Mouse (Mus musculus) midbrain, postnatal 0 days (tissue): ENCODE measurements around the gene Mbd3l2. TPM values are rescaled to one million over a fixed set of nuclear protein-coding genes. Genes with fewer than 3 reads are reported as not detected.

Experiments
- ATAC-seq: fragments of 200-750 bp; cut with Nextera tagmentation; 2 replicates; pipeline ENCODE4 v1.8.0; 2017; ENCODE audit warnings: moderate number of reproducible peaks, mild to moderate bottlenecking, moderate TSS enrichment, moderate library complexity; ENCODE audit not compliant: low FRiP score
- DNase-seq: peaks from one replicate; pipeline ENCODE4 v3.0.0-alpha.2; 2015; ENCODE audit warnings: low spot score
- H3K27ac ChIP-seq: fragments of 300-500 bp; sonication (generic); 2 replicates; pipeline ENCODE4 v1.5.1; 2014; ENCODE audit warnings: low read depth, mild to moderate bottlenecking, low read length, mixed read lengths
- H3K27me3 ChIP-seq: fragments of 300-500 bp; sonication (generic); 2 replicates; pipeline ENCODE4 v1.6.1; 2014; ENCODE audit warnings: low read length, control low read depth, mixed read lengths; ENCODE audit not compliant: insufficient read depth
- H3K36me3 ChIP-seq: fragments of 300-500 bp; sonication (generic); 2 replicates; pipeline ENCODE4 v1.6.1; 2014; ENCODE audit warnings: low read length, control low read depth, mixed read lengths; ENCODE audit not compliant: insufficient read depth
- H3K4me1 ChIP-seq: fragments of 300-500 bp; sonication (generic); 2 replicates; pipeline ENCODE4 v1.6.1; 2014; ENCODE audit warnings: mild to moderate bottlenecking, control low read depth, antibody characterized with exemption, low read length, mixed read lengths; ENCODE audit not compliant: insufficient read depth
- H3K4me2 ChIP-seq: fragments of 300-500 bp; sonication (generic); 2 replicates; pipeline ENCODE4 v1.6.1; 2014; ENCODE audit warnings: low read depth, mild to moderate bottlenecking, low read length, mixed read lengths; ENCODE audit not compliant: poor library complexity, severe bottlenecking
- H3K4me3 ChIP-seq: fragments of 300-500 bp; sonication (generic); 2 replicates; pipeline ENCODE4 v1.5.1; 2014; ENCODE audit warnings: low read depth, mild to moderate bottlenecking, low read length, moderate library complexity
- H3K9ac ChIP-seq: fragments of 300-500 bp; sonication (generic); replicated peaks from 2 replicates; pipeline ENCODE4 v1.6.1; 2014; ENCODE audit warnings: mild to moderate bottlenecking, low read length, moderate library complexity, mixed read lengths; ENCODE audit not compliant: poor library complexity, severe bottlenecking
- H3K9me3 ChIP-seq: fragments of 300-500 bp; sonication (generic); 2 replicates; pipeline ENCODE4 v1.6.1; 2016; ENCODE audit warnings: low read length, control low read depth
- CTCF ChIP-seq: IDR thresholded peaks from 2 replicates; pipeline ENCODE4 v1.5.1; 2016; ENCODE audit warnings: antibody characterized with exemption, mild to moderate bottlenecking
- WGBS: fragments of 180-500 bp; shearing (Covaris S2); extraction: QIAGEN DNeasy Blood & Tissue Kit; methylation state at CpG from one replicate; pipeline ENCODE4 v1.1.7; 2014; 5-methylcytosine and 5-hydroxymethylcytosine counted together
- microRNA-seq: library from miRNA; unstranded; fragments of <30 nt; microRNA quantifications from one replicate; pipeline ENCODE4, GENCODE M21; 2016; ENCODE audit warnings: borderline number of aligned reads
- polyA plus RNA-seq: library from polyadenylated mRNA; unstranded; fragments of >200 nt; fragmentation: Nextera tagmentation; extraction: Ambion mirVana; gene quantifications from 2 replicates; pipeline ENCODE4 v1.2.1, GENCODE M21; 2015
- total RNA-seq: library from RNA; depleted of rRNA; stranded (reverse); fragments of >200 nt; gene quantifications from 2 replicates; pipeline ENCODE4 v1.2.3, GENCODE M21; 2014; rRNA removed

The Mbd3l2 gene
- total and polyA plus RNA-seq, 2 experiments from 2014 or later = not detected

- DNase-seq (peak; percentile 40), ATAC-seq (no peak)
- no peak overlapping the region for H3K9ac ChIP-seq
- TF ChIP-seq CTCF = no peak
- no peaks in the 10 kb centered on the region for H3K4me1 ChIP-seq
- no peak overlapping the region for H3K4me3 ChIP-seq
- no peak overlapping the region for H3K4me2 ChIP-seq
- no peaks in the 10 kb centered on the region for H3K27me3 ChIP-seq
- H3K9me3 ChIP-seq = no peaks in the 10 kb centered on the region
- H3K36me3 ChIP-seq = no peaks in the 10 kb centered on the region
- H3K27ac ChIP-seq = no peak overlapping the region
- 80% methylated on average over 10 of the region's 10 CpGs for WGBS
Measured at GRCm38 (mm10) chr9:18431687-18432086, 1.2 kb downstream of the Mbd3l2 start.

- no peak for TF ChIP-seq CTCF
- H3K36me3 ChIP-seq = peaks cover 46% of the 10 kb centered on the region
- no peak for ATAC-seq
Measured at GRCm38 (mm10) chr9:18456520-18456919, 26.1 kb downstream of the Mbd3l2 start.

GRCm38 (mm10) chr9:18467350-18467749 lies 36.9 kb downstream of the Mbd3l2 start:
- no peak overlapping the region for H3K9ac ChIP-seq
- H3K4me1 ChIP-seq = no peaks in the 10 kb centered on the region
- no peaks in the 10 kb centered on the region for H3K9me3 ChIP-seq
- H3K36me3 ChIP-seq = peaks cover 4% of the 10 kb centered on the region
- H3K27me3 ChIP-seq = no peaks in the 10 kb centered on the region
- no peak for TF ChIP-seq CTCF
- no peak overlapping the region for H3K4me3 ChIP-seq
- no peak overlapping the region for H3K27ac ChIP-seq
- no peak for ATAC-seq
- no peak for DNase-seq
- H3K4me2 ChIP-seq = no peak overlapping the region
- WGBS = 20% methylated on average over 3 of the region's 3 CpGs

More at GRCm38 (mm10) chr9:18456520-18456919, 26.1 kb downstream of the Mbd3l2 start:
- no peaks in the 10 kb centered on the region for H3K9me3 ChIP-seq
- no peak overlapping the region for H3K4me3 ChIP-seq
- H3K27me3 ChIP-seq = no peaks in the 10 kb centered on the region
- H3K27ac ChIP-seq = no peak overlapping the region
- WGBS = 71% methylated on average over 4 of the region's 4 CpGs
- H3K4me1 ChIP-seq = no peaks in the 10 kb centered on the region
- no peak overlapping the region for H3K4me2 ChIP-seq
- no peak for DNase-seq
- no peak overlapping the region for H3K9ac ChIP-seq

- Histone ChIP-seq H3K36me3 (peaks cover 4% of the 10 kb centered on the region), H3K4me2 (no peak overlapping the region)
Measured at GRCm38 (mm10) chr9:18468005-18468404, 37.6 kb downstream of the Mbd3l2 start.

GRCm38 (mm10) chr9:18473324-18474128 lies 43.1 kb downstream of the Mbd3l2 start:
- no peaks in the 10 kb centered on the region; the same call in 1 of the 2 replicates for H3K36me3 ChIP-seq
- H3K4me1 ChIP-seq = no peaks in the 10 kb centered on the region
- peak overlapping the region; percentile 70 for H3K4me3 ChIP-seq
- peak overlapping the region; percentile 73 for H3K9ac ChIP-seq
- ATAC-seq (peak; percentile 98), DNase-seq (peak; percentile 92)
- TF ChIP-seq CTCF = peak; percentile 55
- H3K27ac ChIP-seq = peak overlapping the region; percentile 88
- WGBS = 3% methylated on average over 39 of the region's 39 CpGs
- no peaks in the 10 kb centered on the region for H3K9me3 ChIP-seq
- peak overlapping the region; percentile 70 for H3K4me2 ChIP-seq
- H3K27me3 ChIP-seq = no peaks in the 10 kb centered on the region; the same call in 1 of the 2 replicates

More at GRCm38 (mm10) chr9:18468005-18468404, 37.6 kb downstream of the Mbd3l2 start:
- Histone ChIP-seq H3K9me3 (no peaks in the 10 kb centered on the region), H3K4me3 (no peak overlapping the region), H3K4me1 (no peaks in the 10 kb centered on the region), H3K27ac (no peak overlapping the region), H3K9ac (no peak overlapping the region), H3K27me3 (no peaks in the 10 kb centered on the region)
- ATAC-seq = no peak
- WGBS = 87% methylated on average over 3 of the region's 3 CpGs
- no peak for TF ChIP-seq CTCF
- DNase-seq = no peak

GRCm38 (mm10) chr9:18478168-18478567 lies 47.7 kb downstream of the Mbd3l2 start, which contains the start of the genes Zfp558 and Mbd3l1:
Gene Zfp558 (minus strand): TSS chr9:18478268.
Gene Mbd3l1 (plus strand): TSS chr9:18478359.
- 72% methylated on average over 3 of the region's 3 CpGs for WGBS
- Histone ChIP-seq H3K27me3 (no peaks in the 10 kb centered on the region; the same call in 1 of the 2 replicates), H3K9ac (no peak within 1 kb of the TSS), H3K4me3 (no peak within 1 kb of the TSS), H3K36me3 (no peaks in the 10 kb centered on the region), H3K27ac (no peak within 1 kb of the TSS), H3K4me2 (no peak within 1 kb of the TSS), H3K9me3 (no peaks in the 10 kb centered on the region), H3K4me1 (no peaks in the 10 kb centered on the region)
- ATAC-seq (no peak), DNase-seq (no peak)
- TF ChIP-seq CTCF = no peak

Small RNA genes within 50 kb of the gene (microRNA-seq; reads per million reads assigned to microRNA genes)
- gene Gm22854 = not detected

Other genes starting within 250 kb of the Mbd3l2 start
- 43.9 and 49.4 TPM in 2 replicates for gene Chordc1, start 138.5 kb upstream of the Mbd3l2 start, total RNA-seq
- gene Chordc1, start 138.5 kb upstream of the Mbd3l2 start, polyA plus RNA-seq = 56.1 and 60.6 TPM in 2 replicates
- 1.9 and 2.1 TPM in 2 replicates for gene Naalad2, start 27.7 kb upstream of the Mbd3l2 start, total RNA-seq
- gene Naalad2, start 27.7 kb upstream of the Mbd3l2 start, polyA plus RNA-seq = 0.94 and 1.9 TPM in 2 replicates
- gene Ubtfl1, start 26.2 kb upstream of the Mbd3l2 start, total RNA-seq = not detected in 2 replicates
- gene Ubtfl1, start 26.2 kb upstream of the Mbd3l2 start, polyA plus RNA-seq = not detected in 2 replicates
- 36.1 and 43.1 TPM in 2 replicates for gene Zfp558, start 47.6 kb downstream of the Mbd3l2 start, total RNA-seq
- gene Zfp558, start 47.6 kb downstream of the Mbd3l2 start, polyA plus RNA-seq = 25.6 and 26.7 TPM in 2 replicates
- not detected in 2 replicates for gene Mbd3l1, start 47.7 kb downstream of the Mbd3l2 start, total RNA-seq
- not detected in 2 replicates for gene Mbd3l1, start 47.7 kb downstream of the Mbd3l2 start, polyA plus RNA-seq
- gene Muc16, start 243.9 kb downstream of the Mbd3l2 start, total RNA-seq = 0.05 TPM in 1 of 2 replicates, not detected in the other
- not detected in 2 replicates for gene Muc16, start 243.9 kb downstream of the Mbd3l2 start, polyA plus RNA-seq